Mouse (Mus musculus) erythroblast, adult 5-6 weeks (primary cell): ENCODE data around the gene Il13. TPM values are rescaled to one million over a fixed set of nuclear protein-coding genes. Genes with fewer than 3 reads are reported as not detected.
A peak's percentile ranks its signal among the peaks of the same experiment; 100 is the strongest.

Experiments used
- ATAC-seq: replicated peaks from 2 replicates; pipeline ENCODE4 v1.8.0; 2016; ENCODE audit warnings: moderate number of reproducible peaks, mild to moderate bottlenecking, moderate TSS enrichment, inconsistent platforms; ENCODE audit not compliant: poor library complexity, low FRiP score, severe bottlenecking
- total RNA-seq, 2 experiments: library from RNA; stranded (forward) in 1 of 2; stranded (reverse) in 1 of 2; fragments of 150-400 nt in 1 of 2; fragments of 200-764, 138-1000 nt in 1 of 2; gene quantifications; 2 replicates each; pipeline versions ENCODE4 v1.2.3 to v1.2.4; 2015 to 2017; ENCODE audit warnings: low replicate concordance in 2 of 2

The Il13 gene
- total RNA-seq (2015; ENCODE audit: low replicate concordance) = not detected in 2 replicates
- total RNA-seq (2017; ENCODE audit: low replicate concordance) = not detected in 2 replicates

- no peak for ATAC-seq
Observed at GRCm38 (mm10) chr11:53634556-53634955, at the start of gene Il13. Gene Il13, minus strand, starts transcription at chr11:53634702.

- no peak for ATAC-seq
Observed at GRCm38 (mm10) chr11:53682994-53683530, 48.6 kb upstream of the Il13 start.

DNA sequence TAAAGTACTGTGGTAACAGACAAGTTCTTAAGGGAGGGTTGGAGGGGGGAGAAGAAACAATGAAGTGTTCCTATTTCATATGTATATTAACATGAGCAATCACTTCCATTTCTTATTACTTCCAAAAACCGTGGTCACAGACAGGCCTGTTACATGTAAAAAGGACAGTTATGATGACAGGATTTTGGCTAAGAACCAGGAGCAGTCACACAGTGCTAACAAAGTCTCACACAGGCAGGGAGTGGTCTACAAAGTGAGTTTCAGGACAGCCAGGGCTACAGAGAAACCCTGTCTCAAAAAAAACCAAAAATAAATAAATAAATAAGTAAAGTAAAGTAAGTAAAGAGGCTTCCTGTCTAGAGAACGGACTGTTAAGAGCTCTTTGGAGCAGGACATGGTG is 47.7 kb upstream of the Il13 start:
- ATAC-seq = no peak

DNA sequence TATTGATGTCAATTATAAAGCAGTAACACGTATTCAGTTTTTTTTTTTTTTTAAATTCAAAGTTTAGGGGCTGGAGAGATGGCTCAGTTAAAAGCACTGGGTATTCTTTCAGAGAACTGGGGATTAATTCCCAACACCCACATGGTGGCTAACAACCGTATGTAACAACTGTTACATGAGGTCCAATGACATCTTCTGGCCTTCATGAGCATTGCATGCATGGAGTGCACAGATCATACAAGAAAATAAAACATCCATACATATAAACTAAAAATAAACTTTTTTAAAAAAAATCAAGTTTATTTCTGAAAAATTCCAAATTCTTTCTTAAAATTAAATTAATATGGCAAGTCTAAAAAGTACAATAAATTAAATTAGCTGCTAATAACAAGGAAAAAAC is 47.2 kb upstream of the Il13 start:
- no peak for ATAC-seq

- no peak for ATAC-seq
Observed at GRCm38 (mm10) chr11:53680141-53680540, 45.6 kb upstream of the Il13 start.

DNA sequence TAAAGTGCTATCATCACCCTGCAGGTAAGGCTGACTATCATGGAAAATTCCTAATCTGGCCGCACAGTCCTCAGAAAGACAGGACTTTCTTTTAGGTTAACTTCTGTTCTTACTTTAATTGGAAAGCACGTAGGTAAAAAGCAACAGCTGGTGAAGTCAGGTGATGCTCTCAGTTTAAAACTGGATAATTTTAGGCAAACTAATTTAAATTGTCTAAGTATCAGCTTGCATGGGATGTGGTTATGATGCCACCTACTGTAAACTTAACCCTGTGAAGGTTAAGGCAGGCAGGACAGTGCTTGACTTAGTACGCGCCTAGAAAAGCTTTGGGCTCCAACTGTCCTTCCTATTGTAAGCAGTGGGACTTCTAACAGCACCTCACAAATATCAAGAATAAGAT is 36.9 kb upstream of the Il13 start:
- ATAC-seq = no peak

DNA sequence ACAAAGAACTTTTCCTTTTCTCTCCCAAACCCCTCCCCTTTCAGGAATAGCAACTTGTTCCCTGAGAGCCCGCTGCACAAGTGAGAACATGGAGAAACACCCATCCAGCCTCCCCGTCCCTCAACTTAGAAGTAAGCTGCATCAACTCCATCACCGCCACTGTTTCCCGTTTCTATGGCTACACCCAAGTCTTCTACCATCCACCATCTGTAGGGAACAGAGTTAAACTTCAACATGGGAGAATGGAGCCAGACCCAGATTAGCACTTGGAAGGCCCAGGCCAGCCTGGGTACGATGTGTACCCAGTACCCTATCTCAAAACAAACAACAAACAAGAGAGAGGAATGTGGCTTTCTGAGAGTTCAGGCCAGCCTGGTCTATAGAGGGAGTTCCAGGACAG is 29.6 kb upstream of the Il13 start:
- ATAC-seq = no peak

- ATAC-seq = no peak
Observed at GRCm38 (mm10) chr11:53662794-53663674, 28.5 kb upstream of the Il13 start.

GRCm38 (mm10) chr11:53657828-53658227 is 23.3 kb upstream of the Il13 start:
- ATAC-seq = peak; percentile 36; the same call in 1 of the 2 replicates

GRCm38 (mm10) chr11:53657381-53657780 is 22.9 kb upstream of the Il13 start:
- peak; percentile 35; the same call in 1 of the 2 replicates for ATAC-seq

DNA sequence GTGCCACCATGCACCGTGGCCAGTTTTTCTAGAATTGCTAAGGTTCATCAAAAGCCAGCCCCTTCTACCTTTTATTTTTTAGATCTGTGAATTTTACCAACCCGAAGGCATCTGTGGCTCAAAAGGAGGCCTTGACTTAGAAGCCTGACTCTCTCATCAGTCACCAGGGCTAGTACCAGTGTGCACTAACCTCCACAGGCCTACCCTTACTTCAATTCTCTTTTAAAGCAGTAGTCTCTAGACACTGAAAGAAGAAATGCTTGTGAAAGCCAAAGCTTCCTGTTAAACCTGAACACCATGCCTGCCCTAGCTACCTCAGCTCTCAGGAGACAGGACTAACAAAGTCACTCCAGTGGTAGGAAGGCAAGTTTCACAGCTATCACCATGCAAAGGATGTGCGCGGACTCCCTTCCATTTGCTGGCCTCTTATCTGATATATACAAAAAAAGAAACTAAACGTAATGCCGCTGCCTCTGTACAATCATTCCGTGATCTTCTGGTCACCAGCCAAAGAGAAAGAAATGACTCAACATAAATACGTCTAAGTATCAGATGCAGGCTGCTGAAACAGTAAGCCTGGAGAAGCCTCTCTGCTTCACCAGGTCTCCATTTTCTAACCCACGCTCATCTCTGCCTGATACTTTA is 22.2 kb upstream of the Il13 start:
- ATAC-seq = peak; percentile 86

DNA sequence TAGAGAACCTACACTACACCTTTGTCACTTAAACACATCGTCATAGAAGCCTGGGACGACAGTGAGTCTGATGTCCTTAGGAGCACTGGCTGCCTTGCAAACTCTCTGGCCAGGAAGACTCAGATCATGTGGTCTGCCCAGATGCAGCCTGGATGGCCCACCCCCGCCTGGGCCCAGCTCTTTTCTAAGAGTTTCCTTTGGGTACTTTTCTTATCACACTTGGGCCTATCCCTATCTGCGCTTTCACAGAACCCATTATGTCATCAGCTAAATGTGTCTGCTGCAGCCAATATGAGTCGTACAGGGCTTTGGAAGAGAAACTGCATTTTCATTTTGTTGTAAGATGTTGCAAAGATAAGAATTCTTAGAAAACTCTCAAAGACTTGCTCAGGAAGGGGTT is 20.5 kb upstream of the Il13 start:
- ATAC-seq = no peak

DNA sequence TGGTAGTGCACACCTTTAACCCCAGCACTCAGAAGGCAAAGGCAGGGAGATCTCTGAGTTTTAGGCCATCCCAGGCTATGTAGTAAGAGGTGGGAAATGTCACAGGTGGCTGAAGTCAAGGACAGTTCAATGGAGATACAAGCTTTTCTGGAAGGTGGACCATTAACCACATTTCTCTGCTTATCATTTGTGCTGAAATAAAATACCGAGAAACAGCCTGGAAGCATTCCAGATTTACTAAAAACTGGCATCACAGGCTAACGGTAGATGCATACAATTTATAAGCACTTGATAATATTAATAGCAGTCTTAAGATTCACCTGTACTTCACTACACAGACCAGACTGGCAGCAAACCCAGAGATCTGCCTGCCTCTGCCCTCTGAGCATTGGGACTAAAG is 17.9 kb upstream of the Il13 start:
- no peak for ATAC-seq

DNA sequence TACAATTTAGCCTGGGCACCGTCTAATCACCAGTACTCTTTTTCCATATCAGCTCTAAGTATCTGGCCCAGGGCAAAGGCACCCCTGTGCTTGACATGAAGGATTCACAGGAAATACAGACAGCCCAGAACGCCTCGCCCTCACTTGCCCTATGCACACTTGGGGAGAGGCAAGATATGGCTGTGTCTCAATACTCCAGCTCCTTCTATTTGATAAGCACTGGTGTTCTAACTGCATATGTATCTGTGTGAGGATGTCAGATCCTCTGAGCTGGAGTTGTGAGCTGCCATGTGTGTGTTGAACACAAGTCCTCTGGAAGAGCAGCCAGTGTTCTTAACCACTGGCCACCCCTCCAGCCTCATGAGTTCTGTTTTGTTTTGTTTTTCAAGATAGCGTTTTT is 16.9 kb upstream of the Il13 start:
- ATAC-seq = no peak

GRCm38 (mm10) chr11:53644017-53644416 is 9.5 kb upstream of the Il13 start:
- ATAC-seq = no peak

DNA sequence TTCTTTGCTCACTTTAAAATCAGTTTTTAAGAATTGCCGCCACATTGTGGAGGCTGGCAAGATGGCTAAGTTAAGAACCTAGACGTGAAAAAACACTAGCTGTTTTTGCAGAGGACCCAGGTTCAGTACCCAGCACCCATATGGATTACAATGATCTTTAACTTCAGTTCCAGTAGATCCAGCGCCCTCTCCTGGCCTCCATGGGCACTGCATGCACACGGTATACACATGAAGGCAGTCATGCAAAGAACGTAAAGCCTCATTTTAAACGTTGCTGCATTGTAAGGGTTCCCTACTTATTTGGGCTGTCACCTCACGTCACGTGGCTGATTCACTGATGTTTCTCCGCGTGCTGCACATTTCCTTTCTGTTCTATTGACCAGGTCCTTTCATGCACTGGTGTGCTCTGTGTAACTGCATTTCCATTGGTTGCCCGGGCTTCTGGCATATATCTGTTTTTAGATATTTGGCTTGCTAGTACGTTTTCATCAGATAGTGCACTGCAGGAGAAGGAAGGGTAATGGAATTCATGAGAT is 8.3 kb upstream of the Il13 start:
- no peak for ATAC-seq

GRCm38 (mm10) chr11:53637803-53638260 is 3.3 kb upstream of the Il13 start:
- no peak for ATAC-seq

DNA sequence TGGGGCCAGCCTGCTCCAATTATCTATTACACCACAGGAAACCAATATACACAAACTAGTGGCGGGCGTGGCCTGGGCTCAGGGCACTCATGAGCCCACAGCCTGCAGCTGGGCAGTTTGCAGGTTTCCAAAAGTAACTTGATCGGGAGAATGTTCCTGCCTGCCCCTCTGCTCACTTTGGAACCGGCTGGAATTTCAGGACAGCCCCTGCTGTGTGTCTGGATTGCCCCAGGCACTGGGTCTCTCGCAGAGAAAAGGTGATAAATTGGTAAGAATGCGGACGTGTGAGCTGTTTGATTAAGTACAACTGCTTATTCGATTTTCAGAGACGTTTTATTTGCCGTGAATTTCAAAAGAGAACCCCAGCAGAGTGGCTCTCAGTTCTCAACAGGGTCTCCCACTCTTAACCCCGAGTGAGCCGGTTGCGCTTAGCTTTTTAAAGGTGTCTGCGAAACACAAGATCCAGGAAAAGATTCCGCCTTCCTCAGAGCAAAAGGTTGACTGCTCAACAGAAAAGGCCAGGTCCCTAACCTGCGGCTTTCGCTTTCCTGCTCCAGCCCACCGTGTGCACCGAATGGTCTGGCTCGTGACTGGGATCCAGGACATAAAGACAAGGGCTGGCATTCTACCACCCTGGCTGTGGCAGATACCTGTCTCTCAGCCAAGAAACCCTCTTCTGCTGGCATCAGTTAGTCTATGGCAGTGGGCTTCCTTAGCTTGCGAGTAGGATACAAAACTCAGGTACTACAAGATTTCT is 2.7 kb upstream of the Il13 start:
- no peak for ATAC-seq

- ATAC-seq = no peak
Observed at GRCm38 (mm10) chr11:53636183-53636646, 1.7 kb upstream of the Il13 start.
